Mouse (Mus musculus): ENCODE results near the gene Gm6367.
"Not testable (repeated sequence)": the region's sequence is repeated elsewhere in the genome, so short reads cannot be mapped to it uniquely, and the experiment has no call there.

Gm6367 gene

GRCm38 (mm10) chr5:94988326-94988725 lies at the start of gene Gm6367:
Gene Gm6367 (plus strand): TSS chr5:94988626.
- not testable (repeated sequence) for DNase-seq
